Mouse (Mus musculus) kidney, adult 2 months (tissue): Measurements from ENCODE around the gene H2-K1. TPM values are rescaled to one million over a fixed set of nuclear protein-coding genes. Genes with fewer than 3 reads are reported as not detected.
"Not testable (repeated sequence)": the region's sequence is repeated elsewhere in the genome, so short reads cannot be mapped to it uniquely, and the experiment has no call there.

ENCODE experiments used
- DNase-seq: peaks from one replicate; pipeline ENCODE4 v3.0.0; 2021
- H3K27ac ChIP-seq: fragments of 200-500 bp; 2 replicates; pipeline ENCODE4 v1.5.1; 2012; ENCODE audit warnings: low read depth, low read length, control low read depth, inconsistent platforms; ENCODE audit not compliant: insufficient read depth
- H3K27me3 ChIP-seq: fragments of 200-500 bp; replicated peaks from 2 replicates; pipeline ENCODE4 v1.6.1; 2012; ENCODE audit warnings: mild to moderate bottlenecking, moderate library complexity, low read length, inconsistent platforms; ENCODE audit not compliant: control insufficient read depth, insufficient read depth
- H3K36me3 ChIP-seq: fragments of 200-500 bp; 2 replicates; pipeline ENCODE4 v1.6.1; 2012; ENCODE audit warnings: mild to moderate bottlenecking, moderate library complexity, low read length, inconsistent platforms; ENCODE audit not compliant: control insufficient read depth, insufficient read depth
- H3K4me1 ChIP-seq: fragments of 200-500 bp; 2 replicates; pipeline ENCODE4 v1.6.1; 2011; ENCODE audit warnings: low read length; ENCODE audit not compliant: control insufficient read depth, insufficient read depth
- H3K4me3 ChIP-seq: fragments of 200-500 bp; 2 replicates; pipeline ENCODE4 v1.5.1; 2011; ENCODE audit warnings: mild to moderate bottlenecking, low read depth, low read length, control low read depth; ENCODE audit not compliant: insufficient read depth
- CTCF ChIP-seq: fragments of 200-500 bp; conservative IDR thresholded peaks from 2 replicates; pipeline ENCODE4 v1.5.1; 2011; ENCODE audit warnings: low read depth, mild to moderate bottlenecking, control low read depth, low read length, moderate library complexity, mixed read lengths; ENCODE audit not compliant: insufficient read depth, insufficient read length
- POLR2A ChIP-seq: fragments of 200-500 bp; IDR thresholded peaks from one replicate; pipeline ENCODE4 v1.6.1; 2011; ENCODE audit warnings: low read depth, low read length, control low read depth
- WGBS: fragments of 180-500 bp; shearing (Covaris S2); methylation state at CpG from one replicate; pipeline ENCODE4 v1.1.7; 2018; 5-methylcytosine and 5-hydroxymethylcytosine counted together
- polyA plus RNA-seq: library from polyadenylated mRNA; depleted of rRNA; stranded (reverse); fragments of >200 nt; gene quantifications from 2 replicates; pipeline ENCODE4 v1.2.3, GENCODE M21; 2012

Gene H2-K1
- polyA plus RNA-seq, 1 experiment = 1,255 TPM

GRCm38 (mm10) chr17:33956336-33956735, 43.8 kb downstream of the H2-K1 start:
- H3K27ac ChIP-seq = peak overlapping the region; percentile 98; the same call in 1 of the 2 replicates
- DNase-seq = no peak
- WGBS = 5% methylated on average over 10 of the region's 10 CpGs
- no peak for TF ChIP-seq POLR2A
- no peak for TF ChIP-seq CTCF
- H3K4me3 ChIP-seq = peak overlapping the region; percentile 95
- H3K27me3 ChIP-seq = no peaks in the 10 kb centered on the region
- peaks cover 16% of the 10 kb centered on the region; the same call in 1 of the 2 replicates for H3K4me1 ChIP-seq
- H3K36me3 ChIP-seq = no peaks in the 10 kb centered on the region; the same call in none of the 2 replicates

GRCm38 (mm10) chr17:33955555-33956214, 44.5 kb downstream of the H2-K1 start, which contains the start of the genes Vps52 and Rps18:
Vps52 (plus strand) TSS chr17:33955812.
Rps18 (minus strand) TSS chr17:33956001.
- TF ChIP-seq POLR2A (peak; percentile 81), CTCF (no peak)
- Histone ChIP-seq H3K27ac (peak within 1 kb of the TSS; percentile 98), H3K36me3 (no peaks in the 10 kb centered on the region; the same call in none of the 2 replicates), H3K4me1 (peaks cover 16% of the 10 kb centered on the region; the same call in 1 of the 2 replicates), H3K4me3 (peak within 1 kb of the TSS; percentile 95), H3K27me3 (no peaks in the 10 kb centered on the region)
- DNase-seq = peak; percentile 99
- under 1% methylated on average over 50 of the region's 50 CpGs for WGBS

- no peak for DNase-seq
- no peaks in the 10 kb centered on the region for H3K27me3 ChIP-seq
- no peak for TF ChIP-seq CTCF
- no peak for TF ChIP-seq POLR2A
- H3K36me3 ChIP-seq = no peaks in the 10 kb centered on the region; the same call in 1 of the 2 replicates
- 1% methylated on average over 33 of the region's 33 CpGs for WGBS
- peaks cover 16% of the 10 kb centered on the region; the same call in 1 of the 2 replicates for H3K4me1 ChIP-seq
- peak overlapping the region; percentile 78 for H3K27ac ChIP-seq
- H3K4me3 ChIP-seq = peak overlapping the region; percentile 65
Measured at GRCm38 (mm10) chr17:33954646-33955554, 45.2 kb downstream of the H2-K1 start.

DNA sequence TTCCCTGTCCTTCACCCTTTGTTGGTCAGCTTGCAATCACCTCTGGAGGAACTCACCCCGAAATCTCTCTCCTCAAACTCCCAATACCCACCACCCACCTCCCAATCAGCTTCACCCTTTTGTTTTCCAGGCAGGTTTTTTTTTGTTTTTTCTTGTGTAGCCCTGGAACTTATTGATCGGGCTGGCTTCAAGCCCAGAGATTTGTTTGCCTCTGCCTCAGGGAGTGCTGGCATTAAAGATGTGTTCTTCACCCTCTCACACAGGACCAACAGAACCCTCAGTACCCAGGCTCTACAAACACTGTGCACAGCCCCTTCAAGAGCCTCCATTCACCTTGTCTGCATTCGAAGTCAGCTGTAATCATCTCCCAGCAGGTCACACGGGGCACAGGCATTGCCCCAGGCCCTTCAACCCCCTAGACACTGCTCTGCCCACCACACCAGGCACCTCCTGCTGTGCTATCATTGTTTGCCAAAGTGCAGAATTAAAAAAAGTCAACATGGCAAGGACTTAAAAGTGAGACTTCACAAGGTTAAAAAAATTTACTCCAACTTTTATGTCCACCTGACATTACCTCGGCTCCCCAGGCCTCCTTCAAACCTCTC, 46.1 kb downstream of the H2-K1 start:
- TF ChIP-seq CTCF = no peak
- TF ChIP-seq POLR2A = no peak
- Histone ChIP-seq H3K4me1 (peaks cover 16% of the 10 kb centered on the region; the same call in 1 of the 2 replicates), H3K36me3 (no peaks in the 10 kb centered on the region; the same call in 1 of the 2 replicates), H3K27me3 (no peaks in the 10 kb centered on the region), H3K27ac (no peak overlapping the region), H3K4me3 (peak overlapping the region; percentile 65)
- WGBS = 27% methylated on average over 5 of the region's 5 CpGs
- no peak for DNase-seq

DNA sequence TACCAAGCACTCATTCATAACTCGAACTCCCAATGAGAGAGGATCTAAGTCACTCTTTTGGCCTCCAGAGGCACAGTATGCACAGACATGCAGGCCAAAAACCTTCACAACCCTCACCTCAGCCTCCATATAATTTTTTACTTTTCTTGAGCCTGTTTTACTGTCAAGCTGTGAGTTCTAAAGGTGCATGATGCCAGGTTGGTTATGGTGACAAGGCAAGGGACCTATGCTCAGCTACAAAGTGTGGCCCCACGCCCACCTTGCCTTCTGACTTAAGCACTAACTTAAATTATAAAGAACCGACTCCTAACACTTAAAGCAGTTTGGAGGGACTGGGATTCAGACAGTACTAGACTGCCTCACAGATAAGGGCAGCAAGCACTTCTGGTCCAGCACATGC, 46.8 kb downstream of the H2-K1 start:
- 69% methylated on average over 3 of the region's 3 CpGs for WGBS
- TF ChIP-seq POLR2A (no peak), CTCF (no peak)
- no peak for DNase-seq
- Histone ChIP-seq H3K36me3 (no peaks in the 10 kb centered on the region), H3K4me1 (peaks cover 16% of the 10 kb centered on the region; the same call in 1 of the 2 replicates), H3K27me3 (no peaks in the 10 kb centered on the region), H3K27ac (no peak overlapping the region), H3K4me3 (no peak overlapping the region)

DNA sequence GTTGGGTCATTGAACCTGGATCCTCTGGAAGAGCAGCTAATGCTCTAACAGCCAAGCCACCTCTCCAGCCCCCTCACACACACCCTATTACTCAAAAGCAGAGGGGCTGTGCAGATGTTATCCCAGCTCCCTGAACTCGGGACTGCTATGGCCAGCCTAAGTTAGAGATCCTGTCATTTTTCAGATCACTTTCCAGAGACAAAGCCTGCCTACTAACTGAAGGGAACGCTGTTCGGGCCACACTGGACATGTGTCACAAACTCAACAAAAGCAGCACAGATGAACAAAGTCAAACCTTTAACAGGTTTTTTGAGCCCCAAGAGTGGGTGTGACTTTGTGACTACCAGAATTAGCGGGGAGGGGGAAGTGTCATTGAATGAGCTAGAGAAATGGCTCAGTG, 47.3 kb downstream of the H2-K1 start:
- Histone ChIP-seq H3K4me3 (no peak overlapping the region), H3K27me3 (no peaks in the 10 kb centered on the region), H3K36me3 (no peaks in the 10 kb centered on the region), H3K4me1 (peaks cover 16% of the 10 kb centered on the region; the same call in 1 of the 2 replicates), H3K27ac (no peak overlapping the region)
- TF ChIP-seq CTCF (no peak), POLR2A (no peak)
- DNase-seq = no peak
- 76% methylated on average over 4 of the region's 4 CpGs for WGBS

DNA sequence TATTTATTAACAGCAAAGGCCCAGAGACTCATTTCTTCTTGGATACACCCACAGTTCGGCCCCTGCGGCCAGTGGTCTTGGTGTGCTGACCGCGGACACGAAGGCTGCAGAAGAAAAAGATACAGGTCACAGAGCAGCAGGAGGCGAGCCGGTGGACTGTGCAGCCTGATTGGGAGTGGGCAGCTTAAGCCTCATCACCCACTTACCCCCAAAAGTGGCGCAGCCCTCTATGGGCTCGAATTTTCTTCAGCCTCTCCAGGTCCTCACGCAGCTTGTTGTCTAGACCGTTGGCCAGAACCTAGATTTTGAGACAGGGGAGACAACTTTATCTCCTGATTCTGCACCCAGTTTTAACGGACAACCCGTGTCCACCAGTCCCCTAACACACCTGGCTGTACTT, 48.1 kb downstream of the H2-K1 start:
- H3K27ac ChIP-seq, DNase-seq, H3K27me3 ChIP-seq, H3K36me3 ChIP-seq, H3K4me3 ChIP-seq: not testable (repeated sequence)
- H3K4me1 ChIP-seq = peaks cover 16% of the 10 kb centered on the region; the same call in 1 of the 2 replicates
- WGBS = 70% methylated on average over 13 of the region's 13 CpGs
